11 mouse cellular contexts compared by ENCODE assay signal in genomic region chr1:193305386-193305785, GRCm38 (mm10). TPM values are rescaled to one million over a fixed set of nuclear protein-coding genes. Genes with fewer than 3 reads are reported as not detected.
A peak's percentile ranks its signal among the peaks of the same experiment; 100 is the strongest.
DNase-seq lines count a peak whose midpoint lies in the region; ATAC-seq and TF ChIP-seq lines count a peak whose summit lies in the region.
"Had no signal": no experiment of that assay in that cellular context is flagged by ENCODE, and none has a peak within 500 bp of the region (broad histone marks: within the 10 kb centered on the region; RNA-seq: fewer than 3 reads in every experiment).

No protein-coding gene starts in this region.

- WGBS in hindbrain, postnatal 0 days = 11% methylated on average over 7 of the region's 7 CpGs
- 46% methylated on average over 7 of the region's 7 CpGs for WGBS in kidney, embryonic 16.5 days

- no peak overlapping the region for H3K4me3 ChIP-seq in hindbrain, postnatal 0 days (ENCODE audit: low read length)
- no peak overlapping the region for H3K4me3 ChIP-seq in kidney, embryonic 16.5 days (ENCODE audit: low read length)
- no peak overlapping the region for H3K4me3 ChIP-seq in left cerebral cortex, adult 2 months
- H3K4me3 ChIP-seq: limb, embryonic 15.5 days had no signal

- DNase-seq in brain, adult 2 months (ENCODE audit: low read depth, low spot score) = peak; percentile 97
- peak; percentile 69 for DNase-seq in cerebellum, adult 11 months
- peak; percentile 14 for DNase-seq in embryo, embryonic 9.5 days (ENCODE audit: extremely low spot score)
- DNase-seq in hindbrain, postnatal 0 days (ENCODE audit: low spot score) = peak; percentile 73
- no peak for DNase-seq in ovary, adult 18-20 months (ENCODE audit: low spot score)
- DNase-seq in frontal cortex, postnatal 36 days (ENCODE audit: low spot score in 2 of 2) = no peak
- no peak for DNase-seq in left cerebral cortex, adult 2 months (ENCODE audit: extremely low spot score in 1 of 2, low spot score in 2 of 2)
- DNase-seq: lung, postnatal 14 days; spleen, adult 18-20 months had no signal

- H3K4me1 ChIP-seq in hindbrain, postnatal 0 days (ENCODE audit: insufficient read depth, low read length) = no peaks in the 10 kb centered on the region
- no peaks in the 10 kb centered on the region; the same call in 1 of the 2 replicates for H3K4me1 ChIP-seq in kidney, embryonic 16.5 days (ENCODE audit: insufficient read depth, low read length)

- H3K9ac ChIP-seq in hindbrain, postnatal 0 days (replicated peaks; ENCODE audit: low read length) = no peak overlapping the region
- no peak overlapping the region for H3K9ac ChIP-seq in kidney, embryonic 16.5 days (replicated peaks; ENCODE audit: low read length)
- H3K9ac ChIP-seq: limb, embryonic 15.5 days had no signal

- 0 out of 2 replicates have a peak overlapping the region, but pooled peaks have one; percentile 22 for H3K27ac ChIP-seq in hindbrain, postnatal 0 days
- H3K27ac ChIP-seq in kidney, embryonic 16.5 days (ENCODE audit: low read length) = no peak overlapping the region
- no peak overlapping the region for H3K27ac ChIP-seq in left cerebral cortex, adult 2 months
- H3K27ac ChIP-seq: limb, embryonic 15.5 days had no signal

- no peaks in the 10 kb centered on the region for H3K27me3 ChIP-seq in hindbrain, postnatal 0 days (ENCODE audit: insufficient read depth, low read length)
- H3K27me3 ChIP-seq in kidney, embryonic 16.5 days (ENCODE audit: insufficient read depth, low read length) = no peaks in the 10 kb centered on the region
- H3K27me3 ChIP-seq: limb, embryonic 15.5 days had no signal

- H3K9me3 ChIP-seq in hindbrain, postnatal 0 days (ENCODE audit: low read length) = no peaks in the 10 kb centered on the region
- H3K9me3 ChIP-seq in kidney, embryonic 16.5 days (ENCODE audit: low read length) = no peaks in the 10 kb centered on the region
- H3K9me3 ChIP-seq: limb, embryonic 15.5 days had no signal

- peak; percentile 80 for ATAC-seq in hindbrain, postnatal 0 days
- ATAC-seq in kidney, embryonic 16.5 days (ENCODE audit: low FRiP score, low TSS enrichment) = no peak

- no peak overlapping the region for H3K4me2 ChIP-seq in hindbrain, postnatal 0 days (ENCODE audit: low read depth, low read length)
- H3K4me2 ChIP-seq in kidney, embryonic 16.5 days (replicated peaks; ENCODE audit: low read depth, low read length) = no peak overlapping the region
- H3K4me2 ChIP-seq: limb, embryonic 15.5 days had no signal

- TF ChIP-seq CTCF in hindbrain, postnatal 0 days (IDR thresholded peaks at IDR 0.05; ENCODE audit: low read depth) = no peak
- no peak for TF ChIP-seq CTCF in left cerebral cortex, adult 2 months (IDR thresholded peaks at IDR 0.05)

- intact Hi-C loops in left cerebral cortex, adult 2 months (cut with DNase I) = no loop called here

- H3K36me3 ChIP-seq in hindbrain, postnatal 0 days (ENCODE audit: insufficient read depth, low read length) = no peaks in the 10 kb centered on the region
- H3K36me3 ChIP-seq in kidney, embryonic 16.5 days (ENCODE audit: insufficient read depth, low read length) = no peaks in the 10 kb centered on the region
- H3K36me3 ChIP-seq: limb, embryonic 15.5 days had no signal

RNA-seq across cellular contexts. Expression of gene G0s2, which starts 32.4 kb away (rescaled TPM):
- 7.4 and 12.1 TPM in 2 replicates for total RNA-seq in hindbrain, postnatal 0 days (2014; rRNA removed)
- 7.0 and 9.1 TPM in 2 replicates for polyA plus RNA-seq in hindbrain, postnatal 0 days (2015; fragmentation: Nextera tagmentation; extraction: Ambion mirVana)
- 39.8 and 55.9 TPM in 2 replicates for polyA plus RNA-seq in kidney, embryonic 16.5 days (2015; fragmentation: Nextera tagmentation; extraction: Ambion mirVana)
- total RNA-seq in left cerebral cortex, adult 2 months (2021) = 1 to 10 TPM; 6.0 to 7.3 TPM

RNA-seq across cellular contexts. Expression of gene Hsd11b1, which starts 41.5 kb away (rescaled TPM):
- 2.3 and 2.5 TPM in 2 replicates for total RNA-seq in hindbrain, postnatal 0 days (2014; rRNA removed)
- 2.5 and 2.7 TPM in 2 replicates for polyA plus RNA-seq in hindbrain, postnatal 0 days (2015; fragmentation: Nextera tagmentation; extraction: Ambion mirVana)
- 2.6 and 4.6 TPM in 2 replicates for polyA plus RNA-seq in kidney, embryonic 16.5 days (2015; fragmentation: Nextera tagmentation; extraction: Ambion mirVana)
- 10 to 100 TPM; 17.4 to 18.1 TPM for total RNA-seq in left cerebral cortex, adult 2 months (2021)

Comparison
In these comparisons a context has a peak if more than half of its experiments do, and no peak if none do; other contexts are left out.
1. DNase-seq: peak in brain, adult 2 months (single experiment), cerebellum, adult 11 months (single experiment), embryo, embryonic 9.5 days (single experiment) and hindbrain, postnatal 0 days (single experiment); none in ovary, adult 18-20 months (single experiment), frontal cortex, postnatal 36 days (0 of 2) and left cerebral cortex, adult 2 months (0 of 2).